Mouse (Mus musculus) intestine, postnatal 0 days (tissue): ENCODE results near the gene Sowahb. TPM values are rescaled to one million over a fixed set of nuclear protein-coding genes. Genes with fewer than 3 reads are reported as not detected.
"Not testable (repeated sequence)": the region's sequence is repeated elsewhere in the genome, so short reads cannot be mapped to it uniquely, and the experiment has no call there.

ENCODE experiments used
- ATAC-seq: fragments of 200-750 bp; cut with Nextera tagmentation; 2 replicates; pipeline ENCODE4 v1.8.0; 2017; ENCODE audit warnings: mild to moderate bottlenecking, moderate TSS enrichment, moderate library complexity
- H3K27ac ChIP-seq: fragments of 300-500 bp; sonication (generic); 2 replicates; pipeline ENCODE4 v1.5.1; 2014; ENCODE audit warnings: mild to moderate bottlenecking, low read depth, low read length, moderate library complexity
- H3K27me3 ChIP-seq: fragments of 300-500 bp; sonication (generic); replicated peaks from 2 replicates; pipeline ENCODE4 v1.6.1; 2014; ENCODE audit warnings: low read length, mixed read lengths; ENCODE audit not compliant: control insufficient read depth, insufficient read depth
- H3K36me3 ChIP-seq: fragments of 300-500 bp; sonication (generic); 2 replicates; pipeline ENCODE4 v1.6.1; 2014; ENCODE audit warnings: mild to moderate bottlenecking, moderate library complexity; ENCODE audit not compliant: control insufficient read depth, insufficient read depth
- H3K4me1 ChIP-seq: fragments of 300-500 bp; sonication (generic); replicated peaks from 2 replicates; pipeline ENCODE4 v1.6.1; 2014; ENCODE audit warnings: antibody characterized with exemption, low read length, mixed read lengths; ENCODE audit not compliant: control insufficient read depth, insufficient read depth
- H3K4me2 ChIP-seq: fragments of 300-500 bp; sonication (generic); replicated peaks from 2 replicates; pipeline ENCODE4 v1.6.1; 2014; ENCODE audit warnings: low read depth, mild to moderate bottlenecking, moderate library complexity
- H3K4me3 ChIP-seq: fragments of 300-500 bp; sonication (generic); 2 replicates; pipeline ENCODE4 v1.5.1; 2014; ENCODE audit warnings: low read depth, low read length
- H3K9ac ChIP-seq: fragments of 300-500 bp; sonication (generic); 2 replicates; pipeline ENCODE4 v1.6.1; 2014; ENCODE audit warnings: mild to moderate bottlenecking, low read depth, low read length
- H3K9me3 ChIP-seq: fragments of 300-500 bp; sonication (generic); 2 replicates; pipeline ENCODE4 v1.6.1; 2016; ENCODE audit warnings: mixed run types; ENCODE audit not compliant: control insufficient read depth
- CTCF ChIP-seq: sonication (generic); IDR thresholded peaks from 2 replicates; pipeline ENCODE4 v1.5.1; 2016; ENCODE audit warnings: low read depth, mild to moderate bottlenecking, control low read depth, antibody characterized with exemption, moderate library complexity
- WGBS: fragments of 180-500 bp; shearing (Covaris S2); extraction: QIAGEN DNeasy Blood & Tissue Kit; methylation state at CpG from one replicate; pipeline ENCODE4 v1.1.7; 2014; 5-methylcytosine and 5-hydroxymethylcytosine counted together
- polyA plus RNA-seq: library from polyadenylated mRNA; unstranded; fragments of >200 nt; fragmentation: Nextera tagmentation; extraction: Ambion mirVana; gene quantifications from 2 replicates; pipeline ENCODE4 v1.2.1, GENCODE M21; 2015

Gene Sowahb
- polyA plus RNA-seq, 1 experiment from 2014 or later, result 16.1 TPM

- no peak for TF ChIP-seq CTCF
- Histone ChIP-seq H3K9ac (no peak overlapping the region), H3K27me3 (no peaks in the 10 kb centered on the region), H3K4me2 (0 out of 2 replicates have a peak overlapping the region, but pooled peaks have one; percentile 1), H3K36me3 (no peaks in the 10 kb centered on the region), H3K4me1 (peaks cover 6% of the 10 kb centered on the region; the same call in 1 of the 2 replicates), H3K9me3 (no peaks in the 10 kb centered on the region), H3K27ac (peak overlapping the region; percentile 90), H3K4me3 (no peak overlapping the region)
- 44% methylated on average over 9 of the region's 9 CpGs for WGBS
- no peak for ATAC-seq
Measured at GRCm38 (mm10) chr5:93027120-93027675, 17.6 kb downstream of the Sowahb start.

DNA sequence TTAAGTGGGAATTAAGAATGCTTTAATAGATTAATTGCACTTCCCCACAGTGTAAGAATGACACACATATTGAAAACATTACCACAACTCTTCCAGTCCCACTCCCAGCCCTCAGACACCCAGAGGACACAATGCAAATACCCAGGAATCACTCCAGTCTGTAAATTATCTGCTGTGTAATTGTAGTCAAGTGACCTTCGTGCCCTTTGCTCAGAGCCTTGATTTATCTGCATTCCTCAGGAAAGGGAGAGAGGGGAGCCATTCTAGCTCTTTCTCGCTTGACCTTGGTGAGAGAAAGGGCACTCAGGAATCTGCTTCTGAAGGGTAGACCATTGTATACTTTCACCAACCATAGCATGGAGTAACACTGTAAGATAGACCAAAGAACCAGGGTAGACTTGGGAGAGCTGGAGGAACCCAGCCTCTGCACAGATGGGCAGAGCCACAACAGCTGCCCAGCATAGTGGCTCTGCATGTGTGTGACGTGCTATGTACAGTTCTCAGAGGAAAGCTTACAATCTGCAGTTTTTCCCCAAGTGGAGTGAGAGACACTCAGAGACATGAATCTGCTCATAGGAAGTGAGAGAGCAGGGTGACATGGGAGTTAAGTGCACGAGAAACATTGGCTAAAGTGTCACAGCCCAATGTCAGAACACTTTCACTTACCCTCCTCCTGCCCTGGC lies 18.2 kb downstream of the Sowahb start:
- peak; percentile 38 for ATAC-seq
- 22% methylated on average over 4 of the region's 4 CpGs for WGBS
- H3K4me3 ChIP-seq, result no peak overlapping the region

GRCm38 (mm10) chr5:93024754-93025280 lies 20.0 kb downstream of the Sowahb start:
- peak; percentile 89 for ATAC-seq
- Histone ChIP-seq H3K4me3 (no peak overlapping the region), H3K36me3 (no peaks in the 10 kb centered on the region), H3K27me3 (no peaks in the 10 kb centered on the region), H3K4me2 (0 out of 2 replicates have a peak overlapping the region, but pooled peaks have one; percentile 38), H3K9ac (no peak overlapping the region), H3K4me1 (peaks cover 12% of the 10 kb centered on the region; the same call in 1 of the 2 replicates), H3K9me3 (no peaks in the 10 kb centered on the region), H3K27ac (peak overlapping the region; percentile 90)
- 15% methylated on average over 7 of the region's 7 CpGs for WGBS
- no peak for TF ChIP-seq CTCF

More for the DNA sequence above, 18.2 kb downstream of the Sowahb start:
- TF ChIP-seq CTCF, result no peak
- Histone ChIP-seq H3K9ac (no peak overlapping the region), H3K9me3 (no peaks in the 10 kb centered on the region), H3K27me3 (no peaks in the 10 kb centered on the region), H3K36me3 (no peaks in the 10 kb centered on the region), H3K4me1 (peaks cover 6% of the 10 kb centered on the region; the same call in 1 of the 2 replicates), H3K4me2 (0 out of 2 replicates have a peak overlapping the region, but pooled peaks have one; percentile 1), H3K27ac (peak overlapping the region; percentile 90)

GRCm38 (mm10) chr5:93022126-93022797 lies 22.6 kb downstream of the Sowahb start:
- no peak overlapping the region for H3K4me3 ChIP-seq
- no peaks in the 10 kb centered on the region for H3K9me3 ChIP-seq
- peak; percentile 18; the same call in 1 of the 2 replicates for TF ChIP-seq CTCF
- no peak for ATAC-seq
- no peak overlapping the region for H3K9ac ChIP-seq
- no peak overlapping the region for H3K4me2 ChIP-seq
- no peak overlapping the region for H3K27ac ChIP-seq
- no peaks in the 10 kb centered on the region for H3K36me3 ChIP-seq
- no peaks in the 10 kb centered on the region for H3K27me3 ChIP-seq
- peaks cover 13% of the 10 kb centered on the region; the same call in 1 of the 2 replicates for H3K4me1 ChIP-seq
- 69% methylated on average over 7 of the region's 7 CpGs for WGBS

DNA sequence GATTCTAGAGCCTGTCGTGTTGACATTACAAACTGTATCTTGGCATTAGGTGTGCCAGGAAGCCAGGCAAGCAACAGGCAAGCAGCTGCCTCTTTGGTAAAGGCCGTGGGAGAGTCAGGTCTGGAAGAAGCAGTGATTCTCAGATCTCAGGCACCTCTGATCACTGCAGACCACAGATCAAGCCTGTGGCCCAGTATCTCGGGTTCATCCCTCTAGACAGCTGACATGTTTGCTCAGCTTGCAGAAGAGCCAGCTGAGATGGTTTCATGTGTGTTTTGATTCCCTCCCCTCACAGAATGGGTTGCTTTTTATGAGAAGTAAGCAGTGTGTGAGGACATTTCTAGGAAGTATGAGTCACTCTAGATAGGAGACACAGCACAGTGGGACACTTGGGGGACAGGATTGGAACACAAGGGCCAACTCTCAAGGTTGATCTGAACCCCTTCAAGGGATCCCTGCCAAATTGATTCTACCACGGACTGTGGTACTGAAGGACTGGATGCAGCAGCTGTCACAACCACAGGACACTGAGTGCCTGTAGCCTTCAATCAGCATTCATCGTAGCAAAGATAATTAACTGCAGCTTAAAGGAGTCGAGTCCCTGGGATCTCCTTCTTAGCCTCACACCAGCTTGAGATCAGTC lies 24.7 kb downstream of the Sowahb start:
- peak overlapping the region; percentile 41 for H3K27ac ChIP-seq
- H3K27me3 ChIP-seq, result no peaks in the 10 kb centered on the region
- no peak for ATAC-seq
- no peak overlapping the region for H3K9ac ChIP-seq
- H3K4me1 ChIP-seq, result 0 out of 2 replicates have a peak, but pooled peaks cover 10% of the 10 kb centered on the region
- no peaks in the 10 kb centered on the region for H3K9me3 ChIP-seq
- no peak for TF ChIP-seq CTCF
- WGBS, result 58% methylated on average over 6 of the region's 6 CpGs
- H3K4me2 ChIP-seq, result no peak overlapping the region
- no peaks in the 10 kb centered on the region for H3K36me3 ChIP-seq
- no peak overlapping the region for H3K4me3 ChIP-seq

- ATAC-seq, result not testable (repeated sequence)
Measured at GRCm38 (mm10) chr5:93019207-93019606, 25.6 kb downstream of the Sowahb start.

More at GRCm38 (mm10) chr5:93019207-93019606, 25.6 kb downstream of the Sowahb start:
- not testable (repeated sequence) for H3K4me3 ChIP-seq, H3K9me3 ChIP-seq, H3K4me2 ChIP-seq, H3K36me3 ChIP-seq, H3K27ac ChIP-seq, H3K27me3 ChIP-seq, H3K9ac ChIP-seq, H3K4me1 ChIP-seq
- WGBS, result 89% methylated on average over 10 of the region's 10 CpGs
